Mouse (Mus musculus) layer of hippocampus, adult 9-11 months (tissue): Measurements from ENCODE around the gene Gm27021.

Experiments used
- DNase-seq: peaks from one replicate; pipeline ENCODE4 v3.0.0; 2022

Gm27021 gene

GRCm38 (mm10) chr8:120595963-120596362 is 71.9 kb downstream of the Gm27021 start:
- no peak for DNase-seq

GRCm38 (mm10) chr8:120594571-120594970 is 73.3 kb downstream of the Gm27021 start:
- DNase-seq, result no peak

- peak; percentile 76 for DNase-seq
These were observed 76.1 kb downstream of the Gm27021 start for GRCm38 (mm10) chr8:120591587-120592292.

GRCm38 (mm10) chr8:120589921-120590320 is 78.0 kb downstream of the Gm27021 start:
- DNase-seq, result no peak

GRCm38 (mm10) chr8:120588908-120589771 is 78.7 kb downstream of the Gm27021 start, which contains the start of gene Gins2:
Gene Gins2 (minus strand): TSS chr8:120589304.
- peak; percentile 100 for DNase-seq

- DNase-seq, result no peak
These were observed 82.4 kb downstream of the Gm27021 start for GRCm38 (mm10) chr8:120585521-120585920.

- no peak for DNase-seq
These were observed 86.1 kb downstream of the Gm27021 start for GRCm38 (mm10) chr8:120581811-120582210.

- DNase-seq, result no peak
These were observed 86.5 kb downstream of the Gm27021 start for GRCm38 (mm10) chr8:120581329-120581728.

- peak; percentile 81 for DNase-seq
These were observed 87.4 kb downstream of the Gm27021 start for GRCm38 (mm10) chr8:120580336-120581000.

GRCm38 (mm10) chr8:120577821-120578220 is 90.1 kb downstream of the Gm27021 start:
- no peak for DNase-seq

- no peak for DNase-seq
These were observed 92.1 kb downstream of the Gm27021 start for GRCm38 (mm10) chr8:120575801-120576200.

- no peak for DNase-seq
These were observed 92.9 kb downstream of the Gm27021 start for GRCm38 (mm10) chr8:120574941-120575340.

- no peak for DNase-seq
These were observed 94.0 kb downstream of the Gm27021 start for GRCm38 (mm10) chr8:120573866-120574265.

- peak; percentile 88 for DNase-seq
These were observed 95.3 kb downstream of the Gm27021 start for GRCm38 (mm10) chr8:120572534-120572933.

- DNase-seq, result no peak
These were observed 96.3 kb downstream of the Gm27021 start for GRCm38 (mm10) chr8:120571561-120571960.

GRCm38 (mm10) chr8:120569939-120570715 is 97.8 kb downstream of the Gm27021 start:
- DNase-seq, result no peak

GRCm38 (mm10) chr8:120569123-120569522 is 98.8 kb downstream of the Gm27021 start:
- DNase-seq, result no peak

- no peak for DNase-seq
These were observed 99.6 kb downstream of the Gm27021 start for GRCm38 (mm10) chr8:120568164-120568798.

GRCm38 (mm10) chr8:120567731-120568130 is 100.1 kb downstream of the Gm27021 start:
- DNase-seq, result no peak

GRCm38 (mm10) chr8:120566681-120567080 is 101.2 kb downstream of the Gm27021 start:
- no peak for DNase-seq

GRCm38 (mm10) chr8:120565151-120565711 is 102.6 kb downstream of the Gm27021 start:
- no peak for DNase-seq
